Mouse (Mus musculus): ENCODE measurements around the gene Tsks. TPM values are rescaled to one million over a fixed set of nuclear protein-coding genes. Genes with fewer than 3 reads are reported as not detected.

Tsks gene
- polyA plus RNA-seq (2015; fragmentation: Nextera tagmentation; extraction: Ambion mirVana) = 0.08 TPM in 1 of 2 replicates, not detected in the other

DNA sequence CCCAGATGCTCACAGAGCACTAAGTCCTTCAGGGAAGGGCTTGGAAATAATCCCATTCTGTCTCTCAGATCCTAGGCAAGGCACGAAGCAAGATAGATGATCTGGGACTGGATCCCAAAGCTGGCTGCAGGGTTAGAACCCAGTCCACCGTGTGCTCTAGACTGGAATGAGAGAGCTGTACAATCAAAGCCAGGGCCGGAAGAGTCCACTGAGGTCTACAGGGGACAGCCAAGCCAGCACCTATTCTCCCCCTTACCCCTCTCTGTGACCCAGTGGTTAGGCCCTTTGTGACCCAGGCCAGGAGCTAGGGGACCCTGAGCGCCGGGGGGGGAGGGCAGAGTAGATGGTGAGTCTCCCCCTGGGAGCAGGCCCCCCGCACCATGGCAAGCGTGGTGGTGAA lies at the start of gene Tsks:
Tsks (plus strand) TSS at position 301 of the 400 bp plus-strand sequence.
- WGBS (ENCODE audit: insufficient replicate concordance) = 67% methylated on average over 7 of the region's 7 CpGs
- Histone ChIP-seq H3K4me1 (replicated peaks) (no peaks in the 10 kb centered on the region), H3K9me3 (replicated peaks) (no peaks in the 10 kb centered on the region), H3K27ac (replicated peaks) (no peak within 1 kb of the TSS), H3K27me3 (peaks cover 16% of the 10 kb centered on the region), H3K4me3 (replicated peaks) (no peak within 1 kb of the TSS), H3K36me3 (replicated peaks) (no peaks in the 10 kb centered on the region), H3K4me2 (no peak within 1 kb of the TSS), H3K9ac (no peak within 1 kb of the TSS)
- ATAC-seq (ENCODE audit: insufficient read depth) = no peak

- Histone ChIP-seq H3K36me3 (replicated peaks) (peaks cover 9% of the 10 kb centered on the region), H3K9me3 (replicated peaks) (no peaks in the 10 kb centered on the region), H3K9ac (no peak overlapping the region), H3K27ac (replicated peaks) (no peak overlapping the region), H3K4me3 (replicated peaks) (no peak overlapping the region), H3K27me3 (no peaks in the 10 kb centered on the region), H3K4me1 (replicated peaks) (peaks cover 74% of the 10 kb centered on the region), H3K4me2 (no peak overlapping the region)
- no peak for ATAC-seq (ENCODE audit: insufficient read depth)
- 73% methylated on average over 3 of the region's 3 CpGs for WGBS (ENCODE audit: insufficient replicate concordance)
Measured at GRCm38 (mm10) chr7:44894175-44894574, 48.8 kb upstream of the Tsks start.

DNA sequence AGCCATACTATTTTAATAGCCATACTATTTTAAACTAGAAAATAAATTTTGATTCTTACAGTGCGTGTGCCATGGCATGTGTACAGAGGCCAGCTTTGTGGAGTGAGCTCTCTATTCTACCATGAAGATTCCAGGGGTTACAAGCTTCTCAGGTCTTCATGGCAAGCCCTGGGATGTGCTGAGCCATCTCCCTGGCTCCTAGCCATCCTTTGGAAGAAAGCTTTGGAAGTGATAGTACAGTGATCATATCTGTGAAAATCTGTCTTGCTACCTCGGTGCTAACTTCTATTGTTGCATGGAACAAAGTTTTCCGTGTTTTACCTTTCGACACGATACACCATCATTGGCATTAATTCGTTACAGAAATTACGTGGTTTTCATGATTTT lies 47.8 kb upstream of the Tsks start:
- peak overlapping the region; percentile 82 for H3K4me2 ChIP-seq
- WGBS (ENCODE audit: insufficient replicate concordance) = 68% methylated on average over 7 of the region's 7 CpGs
- H3K9ac ChIP-seq = no peak overlapping the region
- no peak for ATAC-seq (ENCODE audit: insufficient read depth)
- peaks cover 78% of the 10 kb centered on the region for H3K4me1 ChIP-seq (replicated peaks)
- H3K9me3 ChIP-seq (replicated peaks) = no peaks in the 10 kb centered on the region
- no peaks in the 10 kb centered on the region for H3K27me3 ChIP-seq
- peaks cover 18% of the 10 kb centered on the region for H3K36me3 ChIP-seq (replicated peaks)
- H3K4me3 ChIP-seq (replicated peaks) = peak overlapping the region; percentile 66
- no peak overlapping the region for H3K27ac ChIP-seq (replicated peaks)

GRCm38 (mm10) chr7:44895593-44896434 lies 47.2 kb upstream of the Tsks start, which contains the start of gene Fuz:
TSS of gene Fuz (plus strand) at chr7:44896079.
- WGBS (ENCODE audit: insufficient replicate concordance) = 2% methylated on average over 34 of the region's 34 CpGs
- Histone ChIP-seq H3K27me3 (no peaks in the 10 kb centered on the region), H3K9me3 (replicated peaks) (no peaks in the 10 kb centered on the region), H3K4me3 (replicated peaks) (peak within 1 kb of the TSS; percentile 66), H3K4me1 (replicated peaks) (peaks cover 78% of the 10 kb centered on the region), H3K27ac (replicated peaks) (peak within 1 kb of the TSS; percentile 72), H3K9ac (peak within 1 kb of the TSS; percentile 59), H3K4me2 (peak within 1 kb of the TSS; percentile 82), H3K36me3 (replicated peaks) (peaks cover 22% of the 10 kb centered on the region)
- ATAC-seq (ENCODE audit: insufficient read depth) = peak; percentile 16; the same call in 1 of the 2 replicates

GRCm38 (mm10) chr7:44896499-44896898 lies 46.5 kb upstream of the Tsks start:
- H3K27me3 ChIP-seq = no peaks in the 10 kb centered on the region
- H3K9ac ChIP-seq = peak overlapping the region; percentile 59
- no peaks in the 10 kb centered on the region for H3K9me3 ChIP-seq (replicated peaks)
- 38% methylated on average over 10 of the region's 10 CpGs for WGBS (ENCODE audit: insufficient replicate concordance)
- H3K4me2 ChIP-seq = peak overlapping the region; percentile 82
- ATAC-seq (ENCODE audit: insufficient read depth) = no peak
- H3K4me1 ChIP-seq (replicated peaks) = peaks cover 78% of the 10 kb centered on the region
- H3K27ac ChIP-seq (replicated peaks) = peak overlapping the region; percentile 72
- H3K4me3 ChIP-seq (replicated peaks) = peak overlapping the region; percentile 66
- peaks cover 29% of the 10 kb centered on the region for H3K36me3 ChIP-seq (replicated peaks)

GRCm38 (mm10) chr7:44898607-44899006 lies 44.4 kb upstream of the Tsks start:
- Histone ChIP-seq H3K4me1 (replicated peaks) (peaks cover 71% of the 10 kb centered on the region), H3K36me3 (replicated peaks) (peaks cover 50% of the 10 kb centered on the region)
- WGBS (ENCODE audit: insufficient replicate concordance) = 44% methylated on average over 19 of the region's 19 CpGs

GRCm38 (mm10) chr7:44900632-44901031 lies 42.4 kb upstream of the Tsks start:
- Histone ChIP-seq H3K36me3 (replicated peaks) (peaks cover 70% of the 10 kb centered on the region), H3K9me3 (replicated peaks) (no peaks in the 10 kb centered on the region), H3K4me1 (replicated peaks) (peaks cover 61% of the 10 kb centered on the region), H3K4me3 (replicated peaks) (no peak overlapping the region), H3K9ac (no peak overlapping the region), H3K27me3 (no peaks in the 10 kb centered on the region), H3K4me2 (no peak overlapping the region; the same call in 1 of the 2 replicates), H3K27ac (replicated peaks) (no peak overlapping the region; the same call in 1 of the 2 replicates)
- ATAC-seq (ENCODE audit: insufficient read depth) = no peak
- 87% methylated on average over 11 of the region's 11 CpGs for WGBS (ENCODE audit: insufficient replicate concordance)

More at GRCm38 (mm10) chr7:44898607-44899006, 44.4 kb upstream of the Tsks start:
- H3K9ac ChIP-seq = no peak overlapping the region
- no peaks in the 10 kb centered on the region for H3K9me3 ChIP-seq (replicated peaks)
- peak overlapping the region; percentile 59 for H3K27ac ChIP-seq (replicated peaks)
- ATAC-seq (ENCODE audit: insufficient read depth) = peak; percentile 17; the same call in 1 of the 2 replicates
- no peaks in the 10 kb centered on the region for H3K27me3 ChIP-seq
- H3K4me3 ChIP-seq (replicated peaks) = no peak overlapping the region
- peak overlapping the region; percentile 33; the same call in 1 of the 2 replicates for H3K4me2 ChIP-seq

- Histone ChIP-seq H3K4me3 (replicated peaks) (peak overlapping the region; percentile 39), H3K36me3 (replicated peaks) (peaks cover 77% of the 10 kb centered on the region), H3K4me2 (peak overlapping the region; percentile 55), H3K9me3 (replicated peaks) (no peaks in the 10 kb centered on the region), H3K27me3 (no peaks in the 10 kb centered on the region), H3K9ac (no peak overlapping the region), H3K27ac (replicated peaks) (no peak overlapping the region; the same call in 1 of the 2 replicates), H3K4me1 (replicated peaks) (peaks cover 56% of the 10 kb centered on the region)
- ATAC-seq (ENCODE audit: insufficient read depth) = peak; percentile 13; the same call in 1 of the 2 replicates
- 13% methylated on average over 21 of the region's 21 CpGs for WGBS (ENCODE audit: insufficient replicate concordance)
Measured at GRCm38 (mm10) chr7:44901230-44901722, 41.7 kb upstream of the Tsks start.

DNA sequence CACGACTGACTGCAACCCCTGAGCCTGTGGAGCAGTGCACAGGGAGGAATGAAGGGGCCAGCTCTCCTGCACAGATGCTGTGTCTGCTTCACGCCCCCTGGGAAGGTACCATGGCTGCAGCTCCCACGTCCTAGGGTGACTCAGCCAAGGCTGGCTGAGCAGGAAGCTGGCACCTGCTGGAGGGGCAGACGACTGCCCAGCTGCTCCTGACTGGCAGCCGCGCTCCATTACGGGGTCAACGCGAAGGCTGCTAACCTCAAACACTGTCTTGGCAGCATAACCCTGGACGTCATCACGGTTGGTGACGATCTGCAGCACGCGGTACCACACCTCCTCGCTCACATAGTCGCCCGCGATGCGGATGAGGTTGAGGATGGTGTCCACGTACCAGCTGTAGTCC lies 37.6 kb upstream of the Tsks start:
- no peak overlapping the region for H3K9ac ChIP-seq
- H3K4me1 ChIP-seq (replicated peaks) = peaks cover 16% of the 10 kb centered on the region
- no peaks in the 10 kb centered on the region for H3K27me3 ChIP-seq
- no peak for ATAC-seq (ENCODE audit: insufficient read depth)
- H3K4me2 ChIP-seq = no peak overlapping the region
- peaks cover 100% of the 10 kb centered on the region for H3K36me3 ChIP-seq (replicated peaks)
- no peak overlapping the region for H3K27ac ChIP-seq (replicated peaks)
- H3K4me3 ChIP-seq (replicated peaks) = no peak overlapping the region
- WGBS (ENCODE audit: insufficient replicate concordance) = 86% methylated on average over 20 of the region's 20 CpGs
- no peaks in the 10 kb centered on the region for H3K9me3 ChIP-seq (replicated peaks)

- no peaks in the 10 kb centered on the region; the same call in 1 of the 2 replicates for H3K4me1 ChIP-seq (replicated peaks)
- H3K9me3 ChIP-seq (replicated peaks) = no peaks in the 10 kb centered on the region
- no peaks in the 10 kb centered on the region for H3K27me3 ChIP-seq
- no peak for ATAC-seq (ENCODE audit: insufficient read depth)
- H3K36me3 ChIP-seq (replicated peaks) = peaks cover 100% of the 10 kb centered on the region
- 76% methylated on average over 15 of the region's 15 CpGs for WGBS (ENCODE audit: insufficient replicate concordance)
- no peak overlapping the region for H3K27ac ChIP-seq (replicated peaks)
- H3K4me2 ChIP-seq = no peak overlapping the region
- no peak overlapping the region for H3K9ac ChIP-seq
- H3K4me3 ChIP-seq (replicated peaks) = no peak overlapping the region
Measured at GRCm38 (mm10) chr7:44908706-44909476, 34.1 kb upstream of the Tsks start.

- H3K36me3 ChIP-seq (replicated peaks) = peaks cover 85% of the 10 kb centered on the region
Measured at GRCm38 (mm10) chr7:44914396-44914795, 28.6 kb upstream of the Tsks start.

More at GRCm38 (mm10) chr7:44914396-44914795, 28.6 kb upstream of the Tsks start:
- WGBS (ENCODE audit: insufficient replicate concordance) = 94% methylated on average over 2 of the region's 2 CpGs
- no peak for ATAC-seq (ENCODE audit: insufficient read depth)
- Histone ChIP-seq H3K27ac (replicated peaks) (no peak overlapping the region), H3K27me3 (no peaks in the 10 kb centered on the region), H3K9ac (no peak overlapping the region), H3K4me3 (replicated peaks) (no peak overlapping the region), H3K4me2 (no peak overlapping the region), H3K4me1 (replicated peaks) (peaks cover 27% of the 10 kb centered on the region), H3K9me3 (replicated peaks) (no peaks in the 10 kb centered on the region)
